Mouse (Mus musculus): ENCODE measurements around the gene Snhg11. TPM values are rescaled to one million over a fixed set of nuclear protein-coding genes. Genes with fewer than 3 reads are reported as not detected.

Gene Snhg11
- polyA plus RNA-seq, 1 experiment from 2014 or later, result 1.7 TPM

GRCm38 (mm10) chr2:158360873-158361677 lies 14.4 kb upstream of the Snhg11 start:
- Histone ChIP-seq H3K4me1 (ENCODE audit: insufficient read depth) (no peaks in the 10 kb centered on the region), H3K36me3 (ENCODE audit: insufficient read depth) (peaks cover 44% of the 10 kb centered on the region), H3K9me3 (ENCODE audit: low read depth, low read length) (no peaks in the 10 kb centered on the region), H3K9ac (peak overlapping the region; percentile 83), H3K4me2 (peak overlapping the region; percentile 83), H3K27me3 (ENCODE audit: insufficient read depth, low read length) (no peaks in the 10 kb centered on the region), H3K27ac (ENCODE audit: low read depth) (peak overlapping the region; percentile 84), H3K4me3 (ENCODE audit: low read depth, low read length) (peak overlapping the region; percentile 67)
- TF ChIP-seq CTCF (IDR thresholded peaks at IDR 0.05; ENCODE audit: low read depth), result peak; percentile 83
- under 1% methylated on average over 41 of the region's 41 CpGs for WGBS
- peak; percentile 98 for DNase-seq
- peak; percentile 91 for ATAC-seq (ENCODE audit: insufficient read depth)

DNA sequence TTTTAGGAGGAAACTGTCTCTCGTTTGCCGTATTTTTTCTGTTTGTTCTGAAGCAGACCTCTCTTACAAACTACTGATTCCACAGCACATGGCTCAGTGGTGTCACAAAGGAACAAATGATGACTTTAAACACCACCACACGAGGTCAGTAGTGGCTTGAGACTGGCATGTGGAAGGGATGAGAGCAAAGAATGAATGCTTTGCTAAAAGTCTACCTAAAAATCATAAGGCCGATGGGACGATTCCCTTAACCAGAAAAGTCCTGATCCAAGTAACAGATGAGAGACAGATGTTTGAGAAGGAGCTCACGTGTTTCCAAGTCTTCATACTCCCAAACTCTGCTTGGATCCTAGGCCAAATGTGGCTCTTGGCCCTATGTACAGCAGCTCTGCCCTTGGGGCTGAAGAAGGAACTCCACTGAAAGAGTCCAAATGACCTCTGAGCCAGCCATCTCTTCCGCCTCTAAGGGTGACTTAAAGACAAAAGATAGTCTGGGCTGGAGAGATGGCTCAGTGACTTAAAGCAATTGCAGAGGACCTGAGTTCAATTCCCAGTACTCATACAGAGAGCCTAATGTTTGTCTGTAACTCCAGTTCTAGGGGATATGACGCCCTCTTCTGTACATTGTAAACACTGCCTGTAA lies 13.6 kb upstream of the Snhg11 start:
- DNase-seq (no peak), ATAC-seq (ENCODE audit: insufficient read depth) (peak; percentile 53; the same call in 1 of the 2 replicates)
- peak overlapping the region; percentile 41; the same call in 1 of the 2 replicates for H3K4me2 ChIP-seq
- no peaks in the 10 kb centered on the region for H3K9me3 ChIP-seq (ENCODE audit: low read depth, low read length)
- 33% methylated on average over 8 of the region's 8 CpGs for WGBS
- TF ChIP-seq CTCF (IDR thresholded peaks at IDR 0.05; ENCODE audit: low read depth), result no peak
- H3K4me1 ChIP-seq (ENCODE audit: insufficient read depth), result no peaks in the 10 kb centered on the region
- no peaks in the 10 kb centered on the region for H3K27me3 ChIP-seq (ENCODE audit: insufficient read depth, low read length)
- peaks cover 37% of the 10 kb centered on the region for H3K36me3 ChIP-seq (ENCODE audit: insufficient read depth)
- H3K27ac ChIP-seq (ENCODE audit: low read depth), result peak overlapping the region; percentile 70; the same call in 1 of the 2 replicates
- H3K9ac ChIP-seq, result 0 out of 2 replicates have a peak overlapping the region, but pooled peaks have one; percentile 4
- H3K4me3 ChIP-seq (ENCODE audit: low read depth, low read length), result peak overlapping the region; percentile 67

- peaks cover 13% of the 10 kb centered on the region for H3K36me3 ChIP-seq (ENCODE audit: insufficient read depth)
- no peak for TF ChIP-seq CTCF (IDR thresholded peaks at IDR 0.05; ENCODE audit: low read depth)
- no peaks in the 10 kb centered on the region for H3K9me3 ChIP-seq (ENCODE audit: low read depth, low read length)
- H3K4me1 ChIP-seq (ENCODE audit: insufficient read depth), result no peaks in the 10 kb centered on the region
- WGBS, result 76% methylated on average over 4 of the region's 4 CpGs
- H3K27ac ChIP-seq (ENCODE audit: low read depth), result no peak overlapping the region
- H3K4me3 ChIP-seq (ENCODE audit: low read depth, low read length), result no peak overlapping the region
- H3K27me3 ChIP-seq (ENCODE audit: insufficient read depth, low read length), result no peaks in the 10 kb centered on the region
- no peak overlapping the region for H3K9ac ChIP-seq
- ATAC-seq (ENCODE audit: insufficient read depth) (no peak), DNase-seq (no peak)
- H3K4me2 ChIP-seq, result no peak overlapping the region
These were observed 11.3 kb upstream of the Snhg11 start for GRCm38 (mm10) chr2:158364175-158364574.

DNA sequence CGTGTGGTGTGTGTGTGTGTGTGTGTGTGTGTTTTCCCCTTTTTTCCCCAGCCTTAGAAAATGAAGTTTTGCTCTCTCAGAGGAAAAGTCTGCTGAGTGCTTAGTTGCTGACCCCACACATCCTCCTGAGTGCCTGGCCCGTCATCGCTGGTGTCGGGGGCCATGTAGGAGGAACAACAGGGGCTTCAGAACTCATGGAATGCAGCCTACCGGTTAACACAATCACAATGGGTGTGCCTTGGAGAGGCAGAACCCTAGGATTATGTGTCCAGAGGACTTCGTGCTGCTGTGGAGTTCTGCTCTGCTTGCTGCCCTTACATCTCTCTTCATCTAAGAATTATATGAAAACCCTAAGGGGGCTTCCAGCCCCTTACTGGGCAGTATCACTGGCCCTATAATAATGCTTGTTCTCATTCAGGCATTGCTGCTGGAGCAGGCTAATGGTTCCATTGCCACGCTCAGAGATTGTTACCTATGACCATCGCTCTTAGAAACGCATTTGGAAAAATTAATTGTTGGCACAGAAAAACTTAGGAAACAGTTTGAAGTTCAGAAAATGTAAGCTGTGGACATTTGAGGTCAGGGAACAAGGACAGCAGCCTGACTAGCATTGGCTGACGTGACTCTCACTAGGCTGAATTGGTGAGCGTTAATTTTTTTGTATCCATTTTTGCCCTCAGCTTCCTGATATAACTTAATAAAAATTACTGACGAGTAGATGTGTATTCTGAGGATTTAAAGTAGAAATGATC lies 10.2 kb upstream of the Snhg11 start:
- DNase-seq (no peak), ATAC-seq (ENCODE audit: insufficient read depth) (no peak)
- H3K4me2 ChIP-seq, result no peak overlapping the region
- no peaks in the 10 kb centered on the region for H3K27me3 ChIP-seq (ENCODE audit: insufficient read depth, low read length)
- H3K9me3 ChIP-seq (ENCODE audit: low read depth, low read length), result no peaks in the 10 kb centered on the region
- no peak for TF ChIP-seq CTCF (IDR thresholded peaks at IDR 0.05; ENCODE audit: low read depth)
- H3K9ac ChIP-seq, result no peak overlapping the region
- no peak overlapping the region for H3K27ac ChIP-seq (ENCODE audit: low read depth)
- no peak overlapping the region for H3K4me3 ChIP-seq (ENCODE audit: low read depth, low read length)
- WGBS, result 70% methylated on average over 12 of the region's 12 CpGs
- H3K36me3 ChIP-seq (ENCODE audit: insufficient read depth), result peaks cover 2% of the 10 kb centered on the region
- no peaks in the 10 kb centered on the region for H3K4me1 ChIP-seq (ENCODE audit: insufficient read depth)

GRCm38 (mm10) chr2:158367654-158368053 lies 7.8 kb upstream of the Snhg11 start:
- WGBS, result 59% methylated on average over 5 of the region's 5 CpGs

GRCm38 (mm10) chr2:158368313-158368712 lies 7.1 kb upstream of the Snhg11 start:
- TF ChIP-seq CTCF (IDR thresholded peaks at IDR 0.05; ENCODE audit: low read depth), result no peak
- H3K4me1 ChIP-seq (ENCODE audit: insufficient read depth), result 0 out of 2 replicates have a peak, but pooled peaks cover under 1% of the 10 kb centered on the region
- no peak for DNase-seq
- H3K27me3 ChIP-seq (ENCODE audit: insufficient read depth, low read length), result no peaks in the 10 kb centered on the region
- no peak overlapping the region for H3K4me3 ChIP-seq (ENCODE audit: low read depth, low read length)
- no peaks in the 10 kb centered on the region for H3K36me3 ChIP-seq (ENCODE audit: insufficient read depth)
- no peak overlapping the region for H3K4me2 ChIP-seq
- H3K9ac ChIP-seq, result no peak overlapping the region
- H3K9me3 ChIP-seq (ENCODE audit: low read depth, low read length), result no peaks in the 10 kb centered on the region
- no peak for ATAC-seq (ENCODE audit: insufficient read depth)
- WGBS, result 89% methylated on average over 8 of the region's 8 CpGs
- no peak overlapping the region for H3K27ac ChIP-seq (ENCODE audit: low read depth)

More at GRCm38 (mm10) chr2:158367654-158368053, 7.8 kb upstream of the Snhg11 start:
- Histone ChIP-seq H3K4me1 (ENCODE audit: insufficient read depth) (no peaks in the 10 kb centered on the region), H3K36me3 (ENCODE audit: insufficient read depth) (no peaks in the 10 kb centered on the region), H3K4me3 (ENCODE audit: low read depth, low read length) (no peak overlapping the region), H3K4me2 (no peak overlapping the region), H3K27ac (ENCODE audit: low read depth) (no peak overlapping the region), H3K27me3 (ENCODE audit: insufficient read depth, low read length) (no peaks in the 10 kb centered on the region), H3K9ac (no peak overlapping the region), H3K9me3 (ENCODE audit: low read depth, low read length) (no peaks in the 10 kb centered on the region)
- no peak for TF ChIP-seq CTCF (IDR thresholded peaks at IDR 0.05; ENCODE audit: low read depth)
- DNase-seq (no peak), ATAC-seq (ENCODE audit: insufficient read depth) (no peak)
